In genomic region chr1:69656047-69656782, GRCm38 (mm10) we compare ENCODE assay signal across 18 mouse cellular contexts. TPM values are rescaled to one million over a fixed set of nuclear protein-coding genes. Genes with fewer than 3 reads are reported as not detected.
DNase-seq lines count a peak whose midpoint lies in the region; ATAC-seq and TF ChIP-seq lines count a peak whose summit lies in the region.
"Had no signal": no experiment of that assay in that cellular context is flagged by ENCODE, and none has a peak within 500 bp of the region (broad histone marks: within the 10 kb centered on the region; RNA-seq: fewer than 3 reads in every experiment).

No protein-coding gene starts in this region.

- 48% methylated on average over 5 of the region's 5 CpGs for WGBS in hindbrain, embryonic 11.5 days
- 27% methylated on average over 5 of the region's 5 CpGs for WGBS in hindbrain, embryonic 14.5 days
- 12% methylated on average over 5 of the region's 5 CpGs for WGBS in neural tube, embryonic 12.5 days
- 39% methylated on average over 5 of the region's 5 CpGs for WGBS in intestine, postnatal 0 days
- 49% methylated on average over 5 of the region's 5 CpGs for WGBS in stomach, postnatal 0 days

- no peak overlapping the region for H3K4me3 ChIP-seq in hindbrain, embryonic 11.5 days (ENCODE audit: low read depth, low read length)
- H3K4me3 ChIP-seq in hindbrain, embryonic 14.5 days (replicated peaks; ENCODE audit: low read length): no peak overlapping the region
- H3K4me3 ChIP-seq in neural tube, embryonic 12.5 days: no peak overlapping the region
- H3K4me3 ChIP-seq in intestine, postnatal 0 days (ENCODE audit: low read depth, low read length): no peak overlapping the region
- H3K4me3 ChIP-seq in stomach, postnatal 0 days (ENCODE audit: low read depth, low read length): no peak overlapping the region
- H3K4me3 ChIP-seq: embryonic facial prominence, embryonic 12.5 days; heart, embryonic 12.5 days; hindbrain, embryonic 15.5 days; left cerebral cortex, adult 2 months; limb, embryonic 13.5 days; liver, embryonic 15.5 days had no signal

- no peak for TF ChIP-seq CTCF in intestine, postnatal 0 days (IDR thresholded peaks at IDR 0.05; ENCODE audit: low read depth)
- no peak for TF ChIP-seq CTCF in stomach, postnatal 0 days (IDR thresholded peaks at IDR 0.05; ENCODE audit: low read depth)

- no peaks in the 10 kb centered on the region for H3K36me3 ChIP-seq in hindbrain, embryonic 11.5 days (ENCODE audit: control insufficient read depth, insufficient read depth, low read length)
- no peaks in the 10 kb centered on the region for H3K36me3 ChIP-seq in hindbrain, embryonic 14.5 days (replicated peaks; ENCODE audit: control insufficient read depth, insufficient read depth)
- H3K36me3 ChIP-seq in neural tube, embryonic 12.5 days: no peaks in the 10 kb centered on the region
- no peaks in the 10 kb centered on the region for H3K36me3 ChIP-seq in intestine, postnatal 0 days (ENCODE audit: control insufficient read depth, insufficient read depth)
- H3K36me3 ChIP-seq in stomach, postnatal 0 days (ENCODE audit: control insufficient read depth, insufficient read depth, low read length): no peaks in the 10 kb centered on the region
- H3K36me3 ChIP-seq: embryonic facial prominence, embryonic 12.5 days; heart, embryonic 12.5 days; hindbrain, embryonic 15.5 days; limb, embryonic 13.5 days; liver, embryonic 15.5 days had no signal

- no peak for DNase-seq in hindbrain, embryonic 11.5 days (ENCODE audit: low spot score)
- DNase-seq in hindbrain, embryonic 14.5 days (ENCODE audit: low spot score): no peak
- DNase-seq in neural tube, embryonic 10.5 days (ENCODE audit: extremely low spot score, low spot score): no peak
- DNase-seq in stomach, postnatal 0 days (ENCODE audit: low spot score): no peak
- DNase-seq in frontal cortex, postnatal 25 days (ENCODE audit: low spot score in 2 of 2): no peak
- DNase-seq in cerebellum, postnatal 25 days: no peak
- DNase-seq: adrenal gland, postnatal 25 days; cerebellum, adult 2 months; right cerebral cortex, adult 18-20 months; spleen, adult 18-20 months had no signal

- no peak for TF ChIP-seq EP300 in stomach, postnatal 0 days (optimal IDR thresholded peaks at IDR 0.05)

- H3K9ac ChIP-seq in hindbrain, embryonic 11.5 days (ENCODE audit: low read depth, low read length): no peak overlapping the region
- H3K9ac ChIP-seq in hindbrain, embryonic 14.5 days: no peak overlapping the region
- H3K9ac ChIP-seq in neural tube, embryonic 12.5 days: no peak overlapping the region
- no peak overlapping the region for H3K9ac ChIP-seq in intestine, postnatal 0 days (ENCODE audit: low read depth, low read length)
- no peak overlapping the region for H3K9ac ChIP-seq in stomach, postnatal 0 days (ENCODE audit: low read length)
- H3K9ac ChIP-seq: embryonic facial prominence, embryonic 12.5 days; heart, embryonic 12.5 days; hindbrain, embryonic 15.5 days; limb, embryonic 13.5 days; liver, embryonic 15.5 days had no signal

- H3K27ac ChIP-seq in hindbrain, embryonic 11.5 days (ENCODE audit: low read depth, low read length): no peak overlapping the region
- no peak overlapping the region for H3K27ac ChIP-seq in hindbrain, embryonic 14.5 days
- no peak overlapping the region for H3K27ac ChIP-seq in neural tube, embryonic 12.5 days
- no peak overlapping the region for H3K27ac ChIP-seq in intestine, postnatal 0 days (ENCODE audit: low read depth, low read length)
- no peak overlapping the region for H3K27ac ChIP-seq in stomach, postnatal 0 days (replicated peaks)
- H3K27ac ChIP-seq: embryonic facial prominence, embryonic 12.5 days; hindbrain, embryonic 15.5 days; left cerebral cortex, adult 2 months; limb, embryonic 13.5 days; liver, embryonic 15.5 days had no signal

- H3K9me3 ChIP-seq in hindbrain, embryonic 11.5 days (ENCODE audit: control insufficient read depth, low read length): no peaks in the 10 kb centered on the region
- H3K9me3 ChIP-seq in hindbrain, embryonic 14.5 days (ENCODE audit: control insufficient read depth, low read length): no peaks in the 10 kb centered on the region
- H3K9me3 ChIP-seq in neural tube, embryonic 12.5 days: no peaks in the 10 kb centered on the region
- no peaks in the 10 kb centered on the region for H3K9me3 ChIP-seq in intestine, postnatal 0 days (ENCODE audit: control insufficient read depth)
- H3K9me3 ChIP-seq in stomach, postnatal 0 days (ENCODE audit: control insufficient read depth, low read length): no peaks in the 10 kb centered on the region
- H3K9me3 ChIP-seq: embryonic facial prominence, embryonic 12.5 days; heart, embryonic 12.5 days; hindbrain, embryonic 15.5 days; limb, embryonic 13.5 days; liver, embryonic 15.5 days had no signal

- ATAC-seq in hindbrain, embryonic 11.5 days (ENCODE audit: low FRiP score): peak; percentile 38; the same call in 1 of the 2 replicates
- no peak for ATAC-seq in hindbrain, embryonic 14.5 days (ENCODE audit: low FRiP score)
- ATAC-seq in neural tube, embryonic 12.5 days (ENCODE audit: low FRiP score, low read depth): peak; percentile 27; the same call in 1 of the 2 replicates
- peak; percentile 43; the same call in 1 of the 2 replicates for ATAC-seq in intestine, postnatal 0 days
- 0 out of 2 replicates have a peak, but pooled peaks have one; percentile 2 for ATAC-seq in stomach, postnatal 0 days (ENCODE audit: low FRiP score, low TSS enrichment)

- no peaks in the 10 kb centered on the region; the same call in 1 of the 2 replicates for H3K4me1 ChIP-seq in hindbrain, embryonic 11.5 days (replicated peaks; ENCODE audit: control insufficient read depth, insufficient read depth, low read length)
- H3K4me1 ChIP-seq in hindbrain, embryonic 14.5 days (replicated peaks; ENCODE audit: control insufficient read depth, insufficient read depth, low read length): peaks cover 5% of the 10 kb centered on the region
- H3K4me1 ChIP-seq in neural tube, embryonic 12.5 days: peaks cover 12% of the 10 kb centered on the region; the same call in 1 of the 2 replicates
- 0 out of 2 replicates have a peak, but pooled peaks cover 5% of the 10 kb centered on the region for H3K4me1 ChIP-seq in intestine, postnatal 0 days (replicated peaks; ENCODE audit: control insufficient read depth, insufficient read depth, low read length)
- H3K4me1 ChIP-seq in stomach, postnatal 0 days (replicated peaks; ENCODE audit: control insufficient read depth, insufficient read depth): no peaks in the 10 kb centered on the region
- H3K4me1 ChIP-seq: embryonic facial prominence, embryonic 12.5 days; limb, embryonic 13.5 days had no signal

- H3K27me3 ChIP-seq in hindbrain, embryonic 11.5 days (ENCODE audit: control insufficient read depth, insufficient read depth, low read length): no peaks in the 10 kb centered on the region
- H3K27me3 ChIP-seq in hindbrain, embryonic 14.5 days (ENCODE audit: control insufficient read depth, insufficient read depth, low read length): no peaks in the 10 kb centered on the region
- H3K27me3 ChIP-seq in neural tube, embryonic 12.5 days (replicated peaks): no peaks in the 10 kb centered on the region
- H3K27me3 ChIP-seq in intestine, postnatal 0 days (replicated peaks; ENCODE audit: control insufficient read depth, insufficient read depth, low read length): no peaks in the 10 kb centered on the region
- no peaks in the 10 kb centered on the region for H3K27me3 ChIP-seq in stomach, postnatal 0 days (ENCODE audit: control insufficient read depth, insufficient read depth, low read length)
- H3K27me3 ChIP-seq: embryonic facial prominence, embryonic 12.5 days; heart, embryonic 12.5 days; hindbrain, embryonic 15.5 days; liver, embryonic 15.5 days had no signal

- no peak overlapping the region for H3K4me2 ChIP-seq in hindbrain, embryonic 11.5 days (replicated peaks; ENCODE audit: low read depth, low read length)
- no peak overlapping the region for H3K4me2 ChIP-seq in hindbrain, embryonic 14.5 days (replicated peaks)
- no peak overlapping the region for H3K4me2 ChIP-seq in neural tube, embryonic 12.5 days (replicated peaks)
- no peak overlapping the region for H3K4me2 ChIP-seq in intestine, postnatal 0 days (replicated peaks; ENCODE audit: low read depth)
- no peak overlapping the region for H3K4me2 ChIP-seq in stomach, postnatal 0 days (replicated peaks; ENCODE audit: low read depth)
- H3K4me2 ChIP-seq: embryonic facial prominence, embryonic 12.5 days; limb, embryonic 13.5 days had no signal

RNA-seq across cellular contexts. Expression of gene Ikzf2, which starts 30.8 kb away (rescaled TPM):
- polyA plus RNA-seq in hindbrain, embryonic 11.5 days (2014; fragmentation: Nextera tagmentation; extraction: Ambion mirVana): 4.7 and 5.1 TPM in 2 replicates
- 2.9 and 3.8 TPM in 2 replicates for polyA plus RNA-seq in hindbrain, embryonic 14.5 days (2014; fragmentation: Nextera tagmentation; extraction: Ambion mirVana)
- polyA plus RNA-seq in neural tube, embryonic 12.5 days (2016; fragmentation: Nextera tagmentation; extraction: Ambion mirVana): 3.8 and 3.9 TPM in 2 replicates
- 1.0 TPM in 2 replicates for polyA plus RNA-seq in intestine, postnatal 0 days (2015; fragmentation: Nextera tagmentation; extraction: Ambion mirVana)
- polyA plus RNA-seq in stomach, postnatal 0 days (2015; fragmentation: Nextera tagmentation; extraction: Ambion mirVana): 2.4 and 2.5 TPM in 2 replicates
